In genomic region chr3:104298878-104299277, GRCm38 (mm10) we compare ENCODE assay signal across 17 mouse cellular contexts.
DNase-seq lines count a peak whose midpoint lies in the region; ATAC-seq and TF ChIP-seq lines count a peak whose summit lies in the region.
"Had no signal": no experiment of that assay in that cellular context is flagged by ENCODE, and none has a peak within 500 bp of the region (broad histone marks: within the 10 kb centered on the region; RNA-seq: fewer than 3 reads in every experiment).

No protein-coding gene starts in this region.

- H3K36me3 ChIP-seq in intestine, embryonic 15.5 days: no peaks in the 10 kb centered on the region
- no peaks in the 10 kb centered on the region for H3K36me3 ChIP-seq in intestine, postnatal 0 days (ENCODE audit: control insufficient read depth, insufficient read depth)
- H3K36me3 ChIP-seq in myocyte (ENCODE audit: control insufficient read depth, insufficient read depth): no peaks in the 10 kb centered on the region
- H3K36me3 ChIP-seq: hindbrain, embryonic 15.5 days; midbrain, embryonic 12.5 days had no signal

- peak; percentile 41 for DNase-seq in CD4-positive, CD25-positive, alpha-beta regulatory T cell, adult 2 months (ENCODE audit: low read depth, low spot score)
- DNase-seq in R1 (ENCODE audit: low read depth, low spot score): peak; percentile 9
- no peak for DNase-seq in spleen, adult 18-20 months
- no peak for DNase-seq in c-Kit-positive CD71-positive TER-119-positive erythroid progenitor cells, embryonic 14.5 days (ENCODE audit: low spot score)
- no peak for DNase-seq in adrenal gland, adult 8-10 months
- DNase-seq: cerebellum, adult 9-11 months; embryo, embryonic 11 days; heart, adult 2 months; lung, postnatal 14 days; right cerebral cortex, adult 18-20 months had no signal

- no peaks in the 10 kb centered on the region for H3K79me2 ChIP-seq in myocyte (ENCODE audit: control insufficient read depth, insufficient read depth)

- no peaks in the 10 kb centered on the region for H3K9me3 ChIP-seq in intestine, embryonic 15.5 days
- H3K9me3 ChIP-seq in intestine, postnatal 0 days (ENCODE audit: control insufficient read depth): no peaks in the 10 kb centered on the region
- H3K9me3 ChIP-seq: hindbrain, embryonic 15.5 days; midbrain, embryonic 12.5 days had no signal

- WGBS in intestine, embryonic 15.5 days: 65% methylated on average over 4 of the region's 4 CpGs
- WGBS in intestine, postnatal 0 days: 52% methylated on average over 4 of the region's 4 CpGs

- no peaks in the 10 kb centered on the region for H3K27me3 ChIP-seq in intestine, embryonic 15.5 days (replicated peaks)
- no peaks in the 10 kb centered on the region for H3K27me3 ChIP-seq in intestine, postnatal 0 days (replicated peaks; ENCODE audit: control insufficient read depth, insufficient read depth, low read length)
- no peaks in the 10 kb centered on the region for H3K27me3 ChIP-seq in myocyte (ENCODE audit: control insufficient read depth, insufficient read depth, insufficient read length)
- H3K27me3 ChIP-seq: hindbrain, embryonic 15.5 days; midbrain, embryonic 12.5 days had no signal

- H3K9ac ChIP-seq in intestine, embryonic 15.5 days: no peak overlapping the region
- no peak overlapping the region for H3K9ac ChIP-seq in intestine, postnatal 0 days (ENCODE audit: low read depth, low read length)
- H3K9ac ChIP-seq: hindbrain, embryonic 15.5 days; liver, embryonic 14.5 days; midbrain, embryonic 12.5 days had no signal

- H3ac ChIP-seq in myocyte (ENCODE audit: control insufficient read depth, insufficient read length): no peak overlapping the region

- no peak overlapping the region for H3K4me2 ChIP-seq in intestine, embryonic 15.5 days (replicated peaks)
- H3K4me2 ChIP-seq in intestine, postnatal 0 days (replicated peaks; ENCODE audit: low read depth): no peak overlapping the region
- peak overlapping the region; percentile 57 for H3K4me2 ChIP-seq in myocyte (ENCODE audit: low read depth)
- H3K4me2 ChIP-seq: hindbrain, embryonic 15.5 days; midbrain, embryonic 12.5 days had no signal

- TF ChIP-seq CTCF in intestine, postnatal 0 days (IDR thresholded peaks at IDR 0.05; ENCODE audit: low read depth): no peak

- 0 out of 2 replicates have a peak, but pooled peaks cover 2% of the 10 kb centered on the region for H3K4me1 ChIP-seq in intestine, embryonic 15.5 days (replicated peaks)
- H3K4me1 ChIP-seq in intestine, postnatal 0 days (replicated peaks; ENCODE audit: control insufficient read depth, insufficient read depth, low read length): no peaks in the 10 kb centered on the region

- no peak overlapping the region for H3K27ac ChIP-seq in intestine, embryonic 15.5 days
- H3K27ac ChIP-seq in intestine, postnatal 0 days (ENCODE audit: low read depth, low read length): no peak overlapping the region
- H3K27ac ChIP-seq: heart, adult 2 months; hindbrain, embryonic 15.5 days; kidney, postnatal 0 days; liver, embryonic 14.5 days; midbrain, embryonic 12.5 days had no signal

- no peak overlapping the region for H3K4me3 ChIP-seq in intestine, embryonic 15.5 days (replicated peaks)
- no peak overlapping the region for H3K4me3 ChIP-seq in intestine, postnatal 0 days (ENCODE audit: low read depth, low read length)
- no peak overlapping the region for H3K4me3 ChIP-seq in myocyte
- H3K4me3 ChIP-seq: heart, adult 2 months; hindbrain, embryonic 15.5 days; midbrain, embryonic 12.5 days had no signal

- TF ChIP-seq POLR2A in myocyte (IDR thresholded peaks at IDR 0.05; ENCODE audit: insufficient read length, low read depth): no peak

- 0 out of 2 replicates have a peak, but pooled peaks have one; percentile 25 for ATAC-seq in intestine, embryonic 15.5 days
- ATAC-seq in intestine, postnatal 0 days: no peak

TF ChIP-seq in myocyte, 11 proteins besides CTCF, POLR2A, EP300 and RAD21:
- TF ChIP-seq MYOD1 (IDR thresholded peaks at IDR 0.05; ENCODE audit: control insufficient read depth in 1 of 3, insufficient read length in 2 of 3, low read depth in 2 of 3): peak in 1 of 3 experiments; percentile 66
- no peak for TF ChIP-seq TCF12 (IDR thresholded peaks at IDR 0.05; ENCODE audit: insufficient read depth, poor library complexity, severe bottlenecking)
- no peak for TF ChIP-seq SRF (IDR thresholded peaks at IDR 0.05; ENCODE audit: control insufficient read depth, insufficient read length, low read depth)
- TF ChIP-seq MAX (IDR thresholded peaks at IDR 0.05; ENCODE audit: low read depth): no peak
- peak in 1 of 3 experiments; percentile 27 for TF ChIP-seq MYOG (IDR thresholded peaks at IDR 0.05; ENCODE audit: control insufficient read depth in 1 of 3, insufficient read depth in 1 of 3, insufficient read length in 2 of 3, low read depth in 2 of 3)
- no peak for TF ChIP-seq REST (IDR thresholded peaks at IDR 0.05; ENCODE audit: insufficient read depth, insufficient read length)

Comparison
In these comparisons a context has a peak if more than half of its experiments do, and no peak if none do; other contexts are left out.
1. DNase-seq: peak in CD4-positive, CD25-positive, alpha-beta regulatory T cell, adult 2 months (single experiment) and R1 (single experiment); none in spleen, adult 18-20 months (0 of 2), c-Kit-positive CD71-positive TER-119-positive erythroid progenitor cells, embryonic 14.5 days (single experiment) and adrenal gland, adult 8-10 months (single experiment).